Mouse (Mus musculus): ENCODE measurements around the gene Pcp2. TPM values are rescaled to one million over a fixed set of nuclear protein-coding genes. Genes with fewer than 3 reads are reported as not detected.

The Pcp2 gene
- total RNA-seq, 2 experiments from 2014 or later: 0.51 TPM; not detected in 1

DNA sequence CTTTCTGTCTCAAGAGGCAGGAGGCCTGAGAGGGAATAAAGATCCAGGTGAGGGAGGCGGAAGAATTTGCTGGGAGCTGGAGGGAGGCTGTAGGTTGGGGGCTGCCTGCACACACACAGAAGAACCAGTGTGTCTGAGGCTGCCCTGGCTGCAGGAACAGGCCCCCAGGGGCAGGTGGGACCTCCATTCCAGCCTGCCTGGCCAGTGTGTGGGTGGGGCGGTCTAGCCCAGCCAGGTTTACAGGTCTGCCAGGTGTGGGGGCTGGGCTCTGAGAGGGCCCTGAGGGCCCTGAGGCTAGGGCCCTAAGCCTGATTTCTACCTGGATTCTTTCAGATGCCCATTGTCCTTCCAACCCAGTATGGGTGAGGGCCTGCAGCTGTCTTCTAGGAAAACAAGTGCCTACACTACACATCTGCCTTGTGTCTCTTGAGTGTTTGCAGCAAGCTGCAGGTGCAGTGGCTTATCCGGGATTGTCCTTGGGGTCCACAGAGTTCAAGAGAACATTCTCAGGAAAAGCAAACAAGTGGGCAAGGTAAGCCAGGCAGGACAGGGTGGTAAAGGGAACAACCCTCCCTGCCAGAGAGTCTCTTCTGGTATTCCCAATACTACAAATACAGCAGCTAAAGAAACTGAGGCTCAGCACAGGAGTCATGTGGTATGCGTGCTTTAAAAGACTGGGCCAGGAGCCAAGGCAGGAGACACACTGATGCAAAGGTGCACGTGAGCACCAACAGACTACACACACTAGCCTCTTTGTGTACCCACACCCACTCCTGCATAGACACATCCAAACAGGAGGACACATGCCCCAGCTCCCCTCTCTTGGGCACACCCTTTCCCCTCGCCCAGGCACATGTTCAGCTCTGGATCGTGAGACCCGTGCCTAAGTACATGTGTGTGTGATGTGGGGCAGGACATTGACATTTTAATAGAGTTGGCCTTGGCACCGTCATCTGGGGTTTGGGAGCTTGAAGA lies 45.7 kb downstream of the Pcp2 start:
- intact Hi-C loops (cut with DNase I; ENCODE audit: low total_unique reads): no loop called here

DNA sequence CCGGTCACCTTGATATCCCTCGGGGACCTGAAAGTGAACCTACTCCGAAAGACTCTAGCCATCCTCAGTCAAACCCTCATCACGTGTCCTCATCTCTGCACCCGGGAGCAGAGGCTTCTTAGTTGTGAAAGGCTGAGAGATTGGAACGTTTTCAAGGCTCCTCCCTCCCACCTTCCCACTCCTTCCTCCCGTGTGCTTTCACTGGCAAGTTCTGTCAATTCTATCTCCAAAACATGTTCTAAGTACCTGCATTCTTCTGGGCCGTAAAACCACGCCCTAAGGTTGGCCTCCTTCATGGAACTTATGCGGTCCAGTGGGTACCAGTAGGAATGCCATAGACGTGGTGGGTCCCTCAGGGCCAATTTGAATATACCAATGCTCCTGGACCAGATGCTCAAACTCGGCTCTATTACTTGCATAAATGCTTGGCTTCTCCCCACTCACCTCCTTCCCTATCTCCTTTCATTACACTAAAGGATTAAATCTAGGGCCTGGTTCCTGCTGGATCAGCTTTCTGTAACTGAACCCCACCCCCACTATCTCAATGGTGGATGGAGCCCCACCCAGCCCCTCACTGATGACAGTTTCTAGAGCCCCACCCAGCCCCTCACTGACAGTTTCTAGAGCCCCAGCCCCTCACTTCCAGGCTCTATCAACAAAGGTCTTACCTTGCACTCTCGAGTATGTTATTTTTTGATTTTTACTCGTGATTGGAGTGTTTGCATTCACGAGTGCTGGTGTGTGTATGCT lies 49.0 kb downstream of the Pcp2 start:
- DNase-seq: no peak
- intact Hi-C loops (cut with DNase I; ENCODE audit: low total_unique reads): no loop called here

More for the DNA sequence above, 45.7 kb downstream of the Pcp2 start:
- no peak for DNase-seq

DNA sequence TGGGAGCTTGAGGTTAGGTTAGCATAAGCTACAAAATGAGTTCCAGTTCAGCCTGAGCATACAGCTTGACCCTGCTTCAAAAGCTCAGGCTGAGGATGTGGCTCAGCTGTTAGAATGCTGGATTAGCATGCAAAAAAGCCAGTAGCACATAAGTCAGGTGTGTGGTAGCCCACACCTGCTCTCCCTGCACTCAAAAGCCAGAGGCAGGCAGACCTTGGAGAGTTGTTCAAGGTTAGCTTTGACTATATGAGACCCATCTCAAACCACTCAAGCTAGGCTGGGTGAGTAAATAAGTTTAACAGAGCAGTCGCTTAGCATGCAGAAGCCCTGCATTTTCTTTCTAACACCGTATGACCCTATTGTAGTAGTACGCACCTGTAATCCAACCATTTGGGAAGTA lies 50.8 kb downstream of the Pcp2 start:
- intact Hi-C loops (cut with DNase I; ENCODE audit: low total_unique reads): no loop called here
- DNase-seq: no peak

Other genes starting within 250 kb of the Pcp2 start
- 1 to 10 TPM; 9.4 to 9.6 TPM for gene Arhgef18, start 232.5 kb downstream of the Pcp2 start, total RNA-seq (2021)
- gene Pex11g, start 157.9 kb downstream of the Pcp2 start, total RNA-seq (2021): 1 to 10 TPM; 2.4 to 2.7 TPM
- not detected for gene Tex45, start 154.7 kb downstream of the Pcp2 start, total RNA-seq (2021)
- 10 to 100 TPM; 16.5 to 17.6 TPM for gene Zfp358, start 132.4 kb downstream of the Pcp2 start, total RNA-seq (2021)
- 10 to 100 TPM; 16.5 to 17.4 TPM for gene Mcoln1, start 125.1 kb downstream of the Pcp2 start, total RNA-seq (2021)
- 10 to 100 TPM in 1 of 2 experiments, 1 to 10 TPM in 1; 7.9 to 11.1 TPM for gene Pnpla6, start 110.2 kb downstream of the Pcp2 start, total RNA-seq (2021)
- not detected for gene C330021F23Rik, start 57.6 kb downstream of the Pcp2 start, total RNA-seq (2021)
- gene Camsap3, start 38.3 kb downstream of the Pcp2 start, total RNA-seq (2021): under 1 TPM; 0.55 to 0.78 TPM
- 10 to 100 TPM; 11.0 to 12.5 TPM for gene Xab2, start 4.2 kb downstream of the Pcp2 start, total RNA-seq (2021)
- 10 to 100 TPM; 78.8 to 79.7 TPM for gene Pet100, start 4.0 kb downstream of the Pcp2 start, total RNA-seq (2021)
- 1 to 10 TPM; 1.6 to 3.8 TPM for gene Stxbp2, start 5.4 kb upstream of the Pcp2 start, total RNA-seq (2021)
- 1 to 10 TPM in 1 of 2 experiments, not detected in 1; 1.2 TPM for gene Retn, start 30.2 kb upstream of the Pcp2 start, total RNA-seq (2021)
- gene Mcemp1, start 40.2 kb upstream of the Pcp2 start, total RNA-seq (2021): not detected
- gene Fcor, start 46.8 kb upstream of the Pcp2 start, total RNA-seq (2021): 1 to 10 TPM; 1.2 to 3.0 TPM
- 10 to 100 TPM; 20.1 to 20.9 TPM for gene Trappc5, start 50.8 kb upstream of the Pcp2 start, total RNA-seq (2021)
- gene Fcer2a, start 68.6 kb upstream of the Pcp2 start, total RNA-seq (2021): under 1 TPM; 0.91 to 0.94 TPM
- gene Clec4g, start 95.1 kb upstream of the Pcp2 start, total RNA-seq (2021): under 1 TPM in 1 of 2 experiments, not detected in 1; 0.14 TPM
- not detected for gene Cd209a, start 123.4 kb upstream of the Pcp2 start, total RNA-seq (2021)
- gene Cd209e, start 228.8 kb upstream of the Pcp2 start, total RNA-seq (2021): not detected

All from gastrocnemius, postnatal 14 days (tissue).